Mouse (Mus musculus) embryonic facial prominence, embryonic 13.5 days (tissue): ENCODE data around the gene Olfr18. TPM values are rescaled to one million over a fixed set of nuclear protein-coding genes. Genes with fewer than 3 reads are reported as not detected.
"Not testable (repeated sequence)": the region's sequence is repeated elsewhere in the genome, so short reads cannot be mapped to it uniquely, and the experiment has no call there.

Experiments used
- ATAC-seq: fragments of 200-750 bp; cut with Nextera tagmentation; 2 replicates; pipeline ENCODE4 v1.8.0; 2017; ENCODE audit warnings: low read depth; ENCODE audit not compliant: insufficient number of reproducible peaks, insufficient read depth, low FRiP score, low TSS enrichment
- H3K27ac ChIP-seq: fragments of 300-500 bp; sonication (generic); 2 replicates; pipeline ENCODE4 v1.5.1; 2015; ENCODE audit warnings: moderate library complexity, mild to moderate bottlenecking, inconsistent platforms
- H3K27me3 ChIP-seq: fragments of 300-500 bp; sonication (generic); 2 replicates; pipeline ENCODE4 v1.6.1; 2015; ENCODE audit warnings: mild to moderate bottlenecking, inconsistent platforms
- H3K36me3 ChIP-seq: fragments of 300-500 bp; sonication (generic); 2 replicates; pipeline ENCODE4 v1.6.1; 2015; ENCODE audit warnings: mild to moderate bottlenecking, inconsistent platforms
- H3K4me1 ChIP-seq: fragments of 300-500 bp; sonication (generic); 2 replicates; pipeline ENCODE4 v1.6.1; 2015; ENCODE audit warnings: inconsistent platforms
- H3K4me2 ChIP-seq: fragments of 300-500 bp; sonication (generic); 2 replicates; pipeline ENCODE4 v1.6.1; 2015; ENCODE audit warnings: moderate library complexity, mild to moderate bottlenecking, inconsistent platforms
- H3K4me3 ChIP-seq: fragments of 300-500 bp; sonication (generic); 2 replicates; pipeline ENCODE4 v1.5.1; 2015; ENCODE audit warnings: mild to moderate bottlenecking, inconsistent platforms
- H3K9ac ChIP-seq: fragments of 300-500 bp; sonication (generic); 2 replicates; pipeline ENCODE4 v1.6.1; 2015; ENCODE audit warnings: mild to moderate bottlenecking, inconsistent platforms
- H3K9me3 ChIP-seq: fragments of 300-500 bp; sonication (generic); 2 replicates; pipeline ENCODE4 v1.6.1; 2016; ENCODE audit warnings: inconsistent platforms
- WGBS: fragments of 180-500 bp; shearing (Covaris S2); methylation state at CpG from one replicate; pipeline ENCODE4 v1.1.7; 2015; ENCODE audit warnings: mixed read lengths; 5-methylcytosine and 5-hydroxymethylcytosine counted together
- polyA plus RNA-seq: library from polyadenylated mRNA; unstranded; fragments of >200 nt; fragmentation: Nextera tagmentation; extraction: Ambion mirVana; gene quantifications from 2 replicates; pipeline ENCODE4 v1.2.1, GENCODE M21; 2015

Olfr18 gene
- not detected in 2 replicates for polyA plus RNA-seq

DNA sequence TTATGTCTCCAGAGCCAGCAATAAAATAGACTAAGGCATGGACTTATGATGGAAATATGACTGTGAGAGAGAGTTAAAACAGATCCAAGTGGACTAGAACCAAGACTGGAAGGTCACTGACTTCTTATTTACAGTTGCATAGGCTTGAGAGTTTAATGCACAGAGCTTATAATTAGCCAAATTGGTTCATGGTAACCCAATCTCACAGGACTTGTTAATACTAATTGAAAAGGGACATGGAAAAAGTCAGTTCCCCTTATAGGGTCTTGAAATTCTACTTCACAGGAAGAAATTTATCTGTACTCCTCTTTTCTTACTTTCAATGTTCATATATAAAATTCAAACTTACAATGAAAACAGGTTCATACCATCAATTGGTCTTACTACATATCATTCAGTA, at the start of gene Olfr18:
TSS of gene Olfr18 (minus strand) at position 101 of the 400 bp plus-strand sequence.
- H3K4me2 ChIP-seq, result no peak within 1 kb of the TSS
- no peak for ATAC-seq
- H3K9me3 ChIP-seq, result no peaks in the 10 kb centered on the region
- no peak within 1 kb of the TSS for H3K4me3 ChIP-seq
- no peaks in the 10 kb centered on the region for H3K4me1 ChIP-seq
- H3K27ac ChIP-seq, result no peak within 1 kb of the TSS
- no peaks in the 10 kb centered on the region for H3K36me3 ChIP-seq
- H3K9ac ChIP-seq, result no peak within 1 kb of the TSS
- H3K27me3 ChIP-seq, result no peaks in the 10 kb centered on the region

DNA sequence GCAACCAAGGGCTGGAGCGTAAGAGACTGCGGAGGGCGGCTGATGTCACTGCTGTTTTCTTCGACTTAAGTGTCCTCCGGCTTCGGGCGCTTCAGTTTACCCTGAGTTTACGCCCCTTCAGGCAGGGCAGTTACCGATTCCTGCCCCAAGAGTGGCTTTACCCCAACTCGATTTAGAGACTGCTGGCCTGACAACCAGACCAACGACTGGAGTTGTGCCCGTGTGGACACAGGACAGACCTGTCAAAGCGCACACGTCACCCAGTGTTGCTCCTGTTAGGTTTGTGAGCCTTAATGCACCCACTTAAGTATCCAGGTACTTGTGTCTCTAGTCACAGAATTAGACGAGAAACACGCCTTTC, 49.4 kb upstream of the Olfr18 start:
- WGBS, result 17% methylated on average over 16 of the region's 16 CpGs
- H3K27ac ChIP-seq, result peak overlapping the region; percentile 69
- peak overlapping the region; percentile 80 for H3K4me2 ChIP-seq
- H3K4me3 ChIP-seq, result peak overlapping the region; percentile 56
- no peaks in the 10 kb centered on the region for H3K27me3 ChIP-seq
- peaks cover 11% of the 10 kb centered on the region for H3K4me1 ChIP-seq
- no peaks in the 10 kb centered on the region for H3K9me3 ChIP-seq
- peak; percentile 67 for ATAC-seq
- peak overlapping the region; percentile 77 for H3K9ac ChIP-seq
- no peaks in the 10 kb centered on the region for H3K36me3 ChIP-seq

DNA sequence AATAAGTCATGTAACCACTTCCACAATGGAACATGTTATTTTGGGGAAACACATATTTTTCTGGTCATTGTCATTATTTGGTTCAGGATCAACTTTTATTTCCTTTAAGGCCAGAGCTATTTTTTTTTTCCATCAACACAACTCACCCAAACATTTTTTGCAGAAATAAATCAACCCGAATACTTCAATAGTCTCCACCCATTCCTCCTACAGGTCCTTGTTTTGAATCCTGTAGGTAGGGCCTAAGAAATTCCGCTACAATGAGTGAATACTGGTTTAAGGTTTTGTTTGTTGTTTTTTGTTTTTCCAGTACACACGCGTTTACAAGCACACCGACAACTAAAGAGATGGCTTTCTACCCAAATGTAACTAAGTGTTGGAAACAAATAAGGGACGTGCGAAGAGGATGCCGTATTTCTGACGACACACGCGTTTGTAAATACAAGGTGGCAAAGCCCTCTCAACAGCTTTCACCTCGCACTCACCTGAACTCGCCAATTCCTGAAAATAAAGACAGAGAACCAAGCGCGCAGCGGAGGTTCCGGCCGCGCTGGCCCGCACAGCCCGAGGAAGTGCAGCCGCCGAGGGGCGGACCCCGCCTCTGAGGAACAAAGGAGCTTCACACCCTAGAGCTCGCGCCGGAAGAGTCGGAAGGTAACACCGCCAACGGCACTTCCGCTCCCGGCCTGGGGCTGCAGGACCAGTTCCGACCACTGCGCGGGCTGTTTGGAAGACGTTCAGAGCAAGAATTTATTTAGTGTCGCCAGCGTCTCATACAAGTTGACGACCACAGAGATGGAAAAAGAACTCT, 48.8 kb upstream of the Olfr18 start, which contains the start of gene Zfp560:
TSS of gene Zfp560 (minus strand) at position 646 of the 811 bp plus-strand sequence.
- H3K4me2 ChIP-seq, result peak within 1 kb of the TSS; percentile 80
- no peaks in the 10 kb centered on the region for H3K9me3 ChIP-seq
- peak within 1 kb of the TSS; percentile 56 for H3K4me3 ChIP-seq
- H3K4me1 ChIP-seq, result peaks cover 11% of the 10 kb centered on the region
- H3K9ac ChIP-seq, result peak within 1 kb of the TSS; percentile 77
- 5% methylated on average over 40 of the region's 40 CpGs for WGBS
- H3K36me3 ChIP-seq, result no peaks in the 10 kb centered on the region
- no peaks in the 10 kb centered on the region for H3K27me3 ChIP-seq
- peak within 1 kb of the TSS; percentile 69 for H3K27ac ChIP-seq
- peak; percentile 98 for ATAC-seq

DNA sequence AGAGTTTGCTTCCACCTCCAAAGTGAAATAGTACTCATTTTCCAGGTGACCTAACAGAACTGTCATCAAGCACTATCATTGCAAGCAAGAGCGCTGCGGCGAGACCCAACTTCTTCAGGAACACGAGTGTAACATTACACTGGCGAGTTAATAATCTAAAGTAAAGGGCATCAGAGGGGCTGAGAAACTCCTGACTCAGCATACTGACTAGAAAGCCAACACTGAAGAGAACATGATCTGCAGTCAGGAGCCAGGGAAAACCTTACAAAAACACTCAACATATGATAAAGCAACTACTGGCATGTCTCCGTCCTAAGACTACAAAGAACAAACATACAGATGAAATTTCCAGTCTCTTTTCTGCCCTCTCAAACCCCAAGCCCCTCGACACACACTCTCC, 47.8 kb upstream of the Olfr18 start:
- H3K4me2 ChIP-seq, result peak overlapping the region; percentile 80
- no peak overlapping the region for H3K27ac ChIP-seq
- H3K9ac ChIP-seq, result no peak overlapping the region
- ATAC-seq, result no peak
- no peaks in the 10 kb centered on the region for H3K36me3 ChIP-seq
- H3K4me3 ChIP-seq, result peak overlapping the region; percentile 56
- no peaks in the 10 kb centered on the region for H3K9me3 ChIP-seq
- peaks cover 11% of the 10 kb centered on the region for H3K4me1 ChIP-seq
- H3K27me3 ChIP-seq, result no peaks in the 10 kb centered on the region
- 88% methylated on average over 7 of the region's 7 CpGs for WGBS

DNA sequence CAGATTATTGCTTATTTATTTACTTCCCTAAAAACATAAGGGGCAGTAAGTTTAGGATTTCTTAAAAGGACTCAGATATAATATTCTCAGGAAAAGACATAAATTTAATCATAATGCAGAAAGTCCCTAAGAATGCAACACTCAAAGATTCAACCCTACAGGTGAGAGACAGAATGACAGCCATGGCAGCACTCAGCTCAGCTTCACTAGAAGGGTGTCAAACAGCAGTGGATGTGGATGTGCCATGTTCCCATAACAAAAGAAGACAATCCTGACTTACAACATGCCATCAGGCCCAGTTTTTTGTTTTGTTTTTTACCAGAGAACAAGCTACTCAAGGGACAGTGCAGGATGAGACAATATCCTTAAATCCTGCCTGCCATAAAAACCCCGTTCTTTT, 38.8 kb upstream of the Olfr18 start:
- Histone ChIP-seq H3K27me3 (no peaks in the 10 kb centered on the region), H3K4me3 (no peak overlapping the region), H3K27ac (no peak overlapping the region), H3K4me1 (no peaks in the 10 kb centered on the region), H3K36me3 (no peaks in the 10 kb centered on the region), H3K4me2 (no peak overlapping the region), H3K9ac (no peak overlapping the region), H3K9me3 (no peaks in the 10 kb centered on the region)
- ATAC-seq, result no peak
- 97% methylated on average over 1 of the region's 1 CpGs for WGBS

DNA sequence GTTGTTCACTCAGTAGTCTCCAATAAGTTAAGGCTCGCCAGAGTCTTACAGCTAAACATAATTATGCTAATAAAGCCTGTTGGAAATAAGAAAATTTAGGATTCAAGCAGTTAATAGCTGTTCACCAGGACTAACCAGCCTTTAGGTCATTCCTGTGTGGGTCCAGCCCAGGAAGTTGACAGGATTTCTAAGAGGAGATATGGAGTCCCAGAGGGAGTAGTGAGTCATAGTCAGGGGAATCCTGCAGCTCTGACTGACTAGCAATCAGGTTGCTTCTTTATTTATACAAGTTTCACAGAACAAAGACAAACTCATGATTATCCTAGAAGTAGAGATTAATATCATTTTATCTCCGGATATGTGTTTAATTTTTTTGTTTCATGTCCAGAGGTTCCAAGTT, 31.4 kb upstream of the Olfr18 start:
- Histone ChIP-seq H3K9me3 (peaks cover 18% of the 10 kb centered on the region), H3K9ac (no peak overlapping the region), H3K27me3 (no peaks in the 10 kb centered on the region), H3K4me3 (no peak overlapping the region), H3K36me3 (peaks cover 7% of the 10 kb centered on the region), H3K27ac (no peak overlapping the region), H3K4me1 (no peaks in the 10 kb centered on the region), H3K4me2 (no peak overlapping the region)
- 91% methylated on average over 2 of the region's 2 CpGs for WGBS
- ATAC-seq, result no peak

DNA sequence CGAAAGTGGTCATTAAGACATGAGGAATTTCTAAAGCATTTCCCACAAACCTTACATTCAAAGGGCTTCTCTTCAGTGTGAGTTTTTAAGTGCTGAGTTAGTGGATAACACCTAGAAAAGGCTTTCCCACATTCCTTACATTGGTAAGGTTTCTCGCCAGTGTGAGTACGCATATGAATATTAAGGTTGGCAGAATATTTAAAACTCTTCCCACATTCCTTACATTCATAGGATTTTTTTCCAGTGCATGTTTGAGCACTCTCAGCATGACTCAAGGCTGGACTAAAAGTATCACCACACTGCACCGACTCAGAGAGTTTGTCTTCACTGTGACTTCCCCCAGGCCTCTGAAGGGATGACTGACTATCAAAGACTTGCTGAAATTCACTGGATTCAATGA, 12.6 kb upstream of the Olfr18 start:
- peaks cover 42% of the 10 kb centered on the region for H3K36me3 ChIP-seq
- H3K9me3 ChIP-seq, result peaks cover 9% of the 10 kb centered on the region
- H3K27me3 ChIP-seq, result no peaks in the 10 kb centered on the region
- H3K4me1 ChIP-seq, result no peaks in the 10 kb centered on the region
- WGBS, result 89% methylated on average over 4 of the region's 4 CpGs
- H3K4me2 ChIP-seq, result no peak overlapping the region
- H3K9ac ChIP-seq, result no peak overlapping the region
- H3K27ac ChIP-seq, result no peak overlapping the region
- no peak for ATAC-seq
- H3K4me3 ChIP-seq, result no peak overlapping the region

DNA sequence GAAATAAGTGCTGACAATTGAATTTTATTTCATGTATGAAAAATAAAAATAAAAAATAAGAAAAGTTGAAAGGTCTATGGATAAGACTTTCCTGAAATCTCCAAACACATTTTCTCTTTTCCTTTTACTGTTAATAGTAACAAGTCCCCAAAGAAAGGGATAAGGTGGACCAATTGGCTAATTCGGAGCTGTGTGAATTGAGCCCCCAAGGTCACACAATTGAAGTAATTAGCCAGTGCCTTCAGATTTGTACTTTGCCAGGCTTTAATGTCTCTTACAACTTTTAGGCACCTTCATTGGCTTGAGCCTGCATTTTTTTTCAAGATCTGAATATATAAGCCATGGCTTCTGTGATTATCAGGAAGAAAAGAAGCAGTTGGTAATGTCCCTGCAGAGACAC, 37.7 kb downstream of the Olfr18 start, which contains the start of gene Olfr873:
TSS of gene Olfr873 (plus strand) at position 301 of the 400 bp plus-strand sequence.
- 82% methylated on average over 1 of the region's 1 CpGs for WGBS
- no peak within 1 kb of the TSS for H3K4me2 ChIP-seq
- no peaks in the 10 kb centered on the region for H3K27me3 ChIP-seq
- no peaks in the 10 kb centered on the region for H3K9me3 ChIP-seq
- H3K4me1 ChIP-seq, result no peaks in the 10 kb centered on the region
- no peaks in the 10 kb centered on the region for H3K36me3 ChIP-seq
- no peak within 1 kb of the TSS for H3K4me3 ChIP-seq
- no peak within 1 kb of the TSS for H3K27ac ChIP-seq
- H3K9ac ChIP-seq, result no peak within 1 kb of the TSS
- no peak for ATAC-seq

DNA sequence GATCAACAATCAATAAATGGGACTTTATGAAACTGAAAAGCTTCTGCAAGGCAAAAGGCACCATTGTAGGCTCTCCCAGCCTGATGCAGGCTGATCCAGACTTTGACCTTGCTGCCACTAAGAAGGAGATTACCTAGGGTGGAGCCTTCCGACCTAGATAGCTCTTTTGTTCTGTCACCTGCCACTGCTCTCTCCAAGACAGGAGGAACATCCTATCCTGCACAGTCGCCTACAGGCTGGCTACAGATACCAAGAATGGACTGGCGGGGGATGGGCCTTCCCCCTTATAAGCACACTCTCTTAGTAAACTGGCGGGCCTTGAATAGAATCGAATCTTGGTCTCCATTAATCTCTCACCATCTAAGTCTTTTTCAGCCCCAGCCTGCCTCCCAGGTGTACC, 40.3 kb downstream of the Olfr18 start:
- H3K4me3 ChIP-seq, H3K9ac ChIP-seq, H3K36me3 ChIP-seq, H3K27me3 ChIP-seq, H3K4me1 ChIP-seq, ATAC-seq, H3K4me2 ChIP-seq, H3K9me3 ChIP-seq, H3K27ac ChIP-seq: not testable (repeated sequence)
- 82% methylated on average over 5 of the region's 5 CpGs for WGBS

DNA sequence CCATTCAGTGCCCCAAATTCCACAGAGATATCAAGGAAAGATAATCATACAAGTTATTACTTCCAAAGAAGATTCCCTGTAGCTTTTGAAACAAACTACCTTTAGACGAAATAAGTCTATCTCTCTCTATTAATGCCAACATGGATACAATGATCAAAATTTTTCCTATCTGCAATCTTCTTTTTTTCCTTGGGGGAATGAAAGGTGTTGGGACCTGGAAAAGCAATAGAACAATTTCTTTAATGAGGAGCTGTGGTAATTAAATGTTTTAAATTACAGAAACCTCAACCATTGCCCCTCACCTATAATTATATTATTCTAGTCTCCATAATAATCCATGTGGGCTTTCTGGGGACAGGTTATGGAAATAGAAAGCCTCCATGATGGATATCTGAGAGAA, 53.8 kb downstream of the Olfr18 start, which contains the start of gene Olfr39:
TSS of gene Olfr39 (plus strand) at position 301 of the 400 bp plus-strand sequence.
- 84% methylated on average over 1 of the region's 1 CpGs for WGBS
- no peaks in the 10 kb centered on the region for H3K9me3 ChIP-seq
- H3K4me3 ChIP-seq, result no peak within 1 kb of the TSS
- no peak for ATAC-seq
- no peaks in the 10 kb centered on the region for H3K36me3 ChIP-seq
- H3K27me3 ChIP-seq, result no peaks in the 10 kb centered on the region
- no peak within 1 kb of the TSS for H3K27ac ChIP-seq
- H3K4me1 ChIP-seq, result no peaks in the 10 kb centered on the region
- H3K4me2 ChIP-seq, result no peak within 1 kb of the TSS
- H3K9ac ChIP-seq, result no peak within 1 kb of the TSS
